Mouse (Mus musculus) midbrain, embryonic 16.5 days (tissue): ENCODE measurements around the gene Cox6b2. TPM values are rescaled to one million over a fixed set of nuclear protein-coding genes. Genes with fewer than 3 reads are reported as not detected.

Experiments used
- ATAC-seq: fragments of 200-750 bp; cut with Nextera tagmentation; 2 replicates; pipeline ENCODE4 v1.8.0; 2017; ENCODE audit warnings: moderate TSS enrichment
- H3K27ac ChIP-seq: fragments of 300-500 bp; sonication (generic); 2 replicates; pipeline ENCODE4 v1.5.1; 2014; ENCODE audit warnings: mild to moderate bottlenecking, low read length, mixed read lengths
- H3K27me3 ChIP-seq: fragments of 300-500 bp; sonication (generic); 2 replicates; pipeline ENCODE4 v1.6.1; 2014; ENCODE audit warnings: low read depth, low read length, mixed read lengths; ENCODE audit not compliant: control insufficient read depth, insufficient read depth
- H3K36me3 ChIP-seq: fragments of 300-500 bp; sonication (generic); 2 replicates; pipeline ENCODE4 v1.6.1; 2014; ENCODE audit warnings: mild to moderate bottlenecking, low read length, moderate library complexity, mixed read lengths; ENCODE audit not compliant: control insufficient read depth, insufficient read depth
- H3K4me1 ChIP-seq: fragments of 300-500 bp; sonication (generic); 2 replicates; pipeline ENCODE4 v1.6.1; 2014; ENCODE audit warnings: mild to moderate bottlenecking, low read length, mixed read lengths; ENCODE audit not compliant: control insufficient read depth, insufficient read depth
- H3K4me2 ChIP-seq: fragments of 300-500 bp; sonication (generic); 2 replicates; pipeline ENCODE4 v1.6.1; 2014; ENCODE audit warnings: mild to moderate bottlenecking, low read length, mixed read lengths
- H3K4me3 ChIP-seq: fragments of 300-500 bp; sonication (generic); 2 replicates; pipeline ENCODE4 v1.5.1; 2014; ENCODE audit warnings: low read depth, mild to moderate bottlenecking, low read length, moderate library complexity, mixed read lengths
- H3K9ac ChIP-seq: fragments of 300-500 bp; sonication (generic); 2 replicates; pipeline ENCODE4 v1.6.1; 2014; ENCODE audit warnings: low read depth, low read length, mixed read lengths
- H3K9me3 ChIP-seq: fragments of 300-500 bp; sonication (generic); replicated peaks from 2 replicates; pipeline ENCODE4 v1.6.1; 2014; ENCODE audit warnings: mild to moderate bottlenecking, low read length, mixed read lengths; ENCODE audit not compliant: control insufficient read depth, poor library complexity, severe bottlenecking
- WGBS: fragments of 180-500 bp; shearing (Covaris S2); extraction: QIAGEN DNeasy Blood & Tissue Kit; methylation state at CpG from one replicate; pipeline ENCODE4 v1.1.7; 2014; 5-methylcytosine and 5-hydroxymethylcytosine counted together
- polyA plus RNA-seq: library from polyadenylated mRNA; unstranded; fragments of >200 nt; fragmentation: Nextera tagmentation; extraction: Ambion mirVana; gene quantifications from 2 replicates; pipeline ENCODE4 v1.2.1, GENCODE M21; 2015

The Cox6b2 gene
- polyA plus RNA-seq, 1 experiment from 2014 or later, result 21.3 TPM

DNA sequence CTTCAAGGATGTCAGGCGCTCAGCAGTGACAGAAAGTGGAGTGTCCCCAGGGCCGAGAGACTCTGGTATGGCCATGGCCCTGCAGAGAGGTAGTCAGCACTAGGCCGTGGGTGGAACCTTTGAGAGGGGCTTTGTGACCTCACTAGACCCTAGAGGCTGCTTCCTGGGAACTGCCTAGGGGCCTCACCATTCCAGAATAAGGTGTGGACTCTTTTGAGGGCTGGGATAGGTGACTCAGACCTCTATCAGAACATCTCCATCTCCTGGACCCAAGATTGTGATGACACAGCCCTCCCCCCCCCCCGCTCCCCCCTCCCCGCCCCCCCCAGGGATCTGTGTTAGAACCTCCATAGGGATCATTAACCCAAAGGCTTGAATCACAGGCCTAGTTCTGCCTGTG is 18.3 kb upstream of the Cox6b2 start, which contains the start of gene Fam71e2:
Fam71e2 (minus strand) TSS at position 101 of the 400 bp plus-strand sequence.
- no peak for ATAC-seq
- no peaks in the 10 kb centered on the region for H3K4me1 ChIP-seq
- H3K36me3 ChIP-seq, result no peaks in the 10 kb centered on the region
- H3K4me3 ChIP-seq, result no peak within 1 kb of the TSS
- no peak within 1 kb of the TSS for H3K4me2 ChIP-seq
- peaks cover 8% of the 10 kb centered on the region for H3K27me3 ChIP-seq
- no peak within 1 kb of the TSS for H3K9ac ChIP-seq
- no peaks in the 10 kb centered on the region for H3K9me3 ChIP-seq
- H3K27ac ChIP-seq, result no peak within 1 kb of the TSS
- 89% methylated on average over 4 of the region's 5 CpGs for WGBS

DNA sequence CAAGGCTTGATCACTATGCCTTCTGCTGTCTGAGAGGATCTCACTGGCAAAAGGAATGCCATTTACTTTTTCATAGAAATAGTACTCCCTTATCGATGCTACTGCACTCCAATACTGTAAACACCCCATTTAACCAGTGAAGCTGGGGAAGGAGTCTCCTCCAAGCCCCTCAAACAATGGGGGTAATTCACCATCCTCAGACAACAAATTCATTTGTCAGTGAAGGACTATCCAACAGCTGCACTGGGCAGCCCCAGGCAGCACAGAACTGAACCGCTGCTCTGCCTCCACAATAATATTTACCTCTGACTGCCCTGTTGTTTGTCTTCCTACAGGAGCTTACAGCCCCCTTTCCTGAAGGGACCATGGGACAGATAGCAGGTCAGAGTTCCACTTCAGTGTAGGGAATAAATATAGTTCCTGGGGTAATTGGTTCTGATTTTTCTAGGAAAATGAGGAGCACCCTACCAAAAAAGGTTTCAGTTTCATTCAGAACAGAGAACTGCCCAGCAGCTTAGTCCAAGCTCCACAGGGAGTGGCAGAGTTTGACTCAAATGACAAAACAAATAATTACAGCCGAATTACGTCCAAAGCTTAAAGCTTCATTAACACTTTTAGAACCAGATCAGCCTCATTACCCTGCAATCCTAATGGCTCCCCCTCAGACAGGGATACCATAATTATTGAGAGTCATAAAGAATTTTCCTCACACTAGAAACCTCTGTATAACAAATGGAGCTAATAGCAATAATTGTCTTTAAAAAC is 12.2 kb upstream of the Cox6b2 start:
- WGBS, result 11% methylated on average over 4 of the region's 4 CpGs
- Histone ChIP-seq H3K27me3 (no peaks in the 10 kb centered on the region), H3K36me3 (no peaks in the 10 kb centered on the region), H3K4me1 (no peaks in the 10 kb centered on the region), H3K4me2 (no peak overlapping the region), H3K9me3 (no peaks in the 10 kb centered on the region), H3K27ac (no peak overlapping the region), H3K4me3 (no peak overlapping the region), H3K9ac (no peak overlapping the region)
- no peak for ATAC-seq

DNA sequence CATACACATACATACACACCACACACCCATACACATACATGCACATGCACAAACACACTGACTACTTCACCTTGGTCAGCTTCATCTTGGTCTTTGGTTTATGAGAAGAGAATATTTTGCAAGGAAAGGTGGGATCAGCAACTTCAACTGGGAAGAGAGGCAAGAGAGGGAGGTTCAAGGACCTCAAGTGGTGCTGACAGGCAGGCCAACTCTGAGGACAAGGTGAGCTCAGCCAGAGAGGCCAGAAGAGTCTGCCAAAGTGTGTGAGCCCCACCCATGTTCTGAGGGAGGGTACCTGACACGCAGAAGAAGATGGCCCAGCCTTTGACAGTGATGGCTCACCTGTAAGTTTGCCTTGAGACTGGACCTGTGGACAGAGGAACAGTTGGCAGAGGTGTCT is 6.8 kb upstream of the Cox6b2 start:
- no peak for ATAC-seq
- Histone ChIP-seq H3K36me3 (no peaks in the 10 kb centered on the region), H3K9me3 (no peaks in the 10 kb centered on the region), H3K4me2 (no peak overlapping the region), H3K27me3 (no peaks in the 10 kb centered on the region), H3K9ac (no peak overlapping the region), H3K4me1 (no peaks in the 10 kb centered on the region), H3K4me3 (no peak overlapping the region), H3K27ac (no peak overlapping the region)
- WGBS, result 53% methylated on average over 1 of the region's 1 CpGs

DNA sequence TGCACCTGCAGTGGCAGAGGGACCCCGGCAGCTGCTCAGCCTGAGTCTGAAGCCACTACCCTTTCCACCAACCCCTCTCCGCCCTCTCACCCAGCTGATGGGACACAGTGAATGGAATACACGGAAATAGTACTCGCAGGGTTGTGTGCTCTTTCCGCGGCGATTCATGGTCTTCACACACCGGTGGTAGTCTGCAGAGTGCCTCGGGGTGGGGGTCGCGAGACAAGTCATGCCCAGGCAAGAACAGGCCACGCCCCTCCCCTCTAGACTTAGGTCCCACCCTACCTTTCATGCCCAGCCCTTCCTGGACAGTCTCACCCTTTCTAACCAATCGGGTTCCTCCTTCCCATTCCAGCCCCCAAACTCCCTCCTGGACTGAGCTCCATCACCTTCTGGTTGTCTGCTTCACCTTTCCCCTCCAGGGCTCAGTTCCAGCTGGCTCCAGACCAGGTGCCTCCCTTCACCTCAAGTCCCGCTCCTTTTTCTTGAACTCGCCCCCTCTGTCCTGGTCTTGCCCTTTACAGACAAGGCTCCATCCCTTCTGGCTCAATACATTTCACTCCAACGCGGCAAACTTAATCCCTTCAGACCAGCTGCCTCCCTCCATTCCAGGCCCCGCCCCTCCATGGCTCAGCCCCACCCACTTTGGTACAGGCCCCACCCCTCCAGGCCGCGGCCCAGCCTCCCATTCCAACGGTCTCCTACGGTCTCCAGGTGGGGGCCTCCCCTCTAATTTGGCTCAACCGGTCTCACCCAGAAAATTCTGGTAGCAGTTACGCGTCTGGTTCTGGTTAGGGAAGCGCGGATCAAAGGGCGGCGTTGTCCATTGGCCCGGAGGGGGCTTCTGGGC is 698 bp downstream of the Cox6b2 start:
- WGBS, result 2% methylated on average over 30 of the region's 30 CpGs
- ATAC-seq, result peak; percentile 69
- Histone ChIP-seq H3K36me3 (no peaks in the 10 kb centered on the region), H3K4me3 (peak overlapping the region; percentile 40), H3K4me1 (peaks cover 15% of the 10 kb centered on the region), H3K9me3 (no peaks in the 10 kb centered on the region), H3K9ac (peak overlapping the region; percentile 49), H3K27me3 (no peaks in the 10 kb centered on the region), H3K4me2 (peak overlapping the region; percentile 73), H3K27ac (no peak overlapping the region)

DNA sequence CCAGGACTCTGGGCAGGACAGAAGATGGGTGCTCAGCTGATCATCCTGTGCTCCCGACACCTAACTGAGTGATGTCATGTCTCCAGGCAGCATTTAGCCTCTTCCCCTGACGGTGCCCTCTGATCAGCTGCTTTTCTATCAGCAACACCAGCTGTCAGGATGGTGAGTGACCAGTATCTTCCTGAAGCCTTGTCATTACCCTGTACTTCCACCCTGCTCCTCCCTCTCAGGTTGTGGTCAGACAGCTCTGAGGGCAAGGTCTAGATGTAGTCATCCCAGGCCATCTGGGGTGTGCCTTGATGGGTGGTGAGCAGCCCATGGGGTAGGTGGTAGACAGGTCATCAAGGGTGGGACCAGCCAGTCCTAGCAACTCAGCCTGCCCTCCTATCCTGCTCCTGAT is 3.7 kb downstream of the Cox6b2 start:
- 94% methylated on average over 2 of the region's 2 CpGs for WGBS

DNA sequence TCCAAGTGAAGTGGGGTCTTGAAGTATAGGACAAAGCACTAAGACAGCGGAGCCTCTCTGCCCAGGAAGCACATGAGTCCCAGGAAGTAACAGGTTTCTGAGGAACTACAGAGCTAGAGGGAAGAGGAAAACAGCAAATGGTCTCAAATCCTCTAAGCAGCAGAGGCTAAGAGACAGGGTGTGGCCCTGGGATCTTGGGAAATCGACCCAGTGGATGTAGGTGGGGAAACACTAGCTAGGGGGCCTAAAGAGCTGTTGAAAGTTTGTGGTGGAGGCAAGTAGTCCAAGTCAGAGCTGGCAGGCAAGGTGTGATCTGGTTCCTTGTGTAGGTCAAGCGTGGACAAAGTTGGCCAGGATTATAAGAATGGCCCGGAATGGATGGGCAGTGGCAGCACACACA is 4.6 kb downstream of the Cox6b2 start:
- 85% methylated on average over 4 of the region's 4 CpGs for WGBS
- no peaks in the 10 kb centered on the region for H3K9me3 ChIP-seq
- no peak overlapping the region for H3K4me3 ChIP-seq
- H3K4me1 ChIP-seq, result peaks cover 14% of the 10 kb centered on the region
- H3K9ac ChIP-seq, result no peak overlapping the region
- peaks cover 10% of the 10 kb centered on the region for H3K36me3 ChIP-seq
- no peak overlapping the region for H3K27ac ChIP-seq
- no peaks in the 10 kb centered on the region for H3K27me3 ChIP-seq
- H3K4me2 ChIP-seq, result no peak overlapping the region
- ATAC-seq, result no peak

More for the DNA sequence above, 3.7 kb downstream of the Cox6b2 start:
- no peaks in the 10 kb centered on the region for H3K27me3 ChIP-seq
- H3K4me2 ChIP-seq, result no peak overlapping the region
- H3K9me3 ChIP-seq, result no peaks in the 10 kb centered on the region
- peaks cover 15% of the 10 kb centered on the region for H3K4me1 ChIP-seq
- ATAC-seq, result no peak
- no peak overlapping the region for H3K9ac ChIP-seq
- H3K4me3 ChIP-seq, result no peak overlapping the region
- H3K36me3 ChIP-seq, result peaks cover 10% of the 10 kb centered on the region
- no peak overlapping the region for H3K27ac ChIP-seq

DNA sequence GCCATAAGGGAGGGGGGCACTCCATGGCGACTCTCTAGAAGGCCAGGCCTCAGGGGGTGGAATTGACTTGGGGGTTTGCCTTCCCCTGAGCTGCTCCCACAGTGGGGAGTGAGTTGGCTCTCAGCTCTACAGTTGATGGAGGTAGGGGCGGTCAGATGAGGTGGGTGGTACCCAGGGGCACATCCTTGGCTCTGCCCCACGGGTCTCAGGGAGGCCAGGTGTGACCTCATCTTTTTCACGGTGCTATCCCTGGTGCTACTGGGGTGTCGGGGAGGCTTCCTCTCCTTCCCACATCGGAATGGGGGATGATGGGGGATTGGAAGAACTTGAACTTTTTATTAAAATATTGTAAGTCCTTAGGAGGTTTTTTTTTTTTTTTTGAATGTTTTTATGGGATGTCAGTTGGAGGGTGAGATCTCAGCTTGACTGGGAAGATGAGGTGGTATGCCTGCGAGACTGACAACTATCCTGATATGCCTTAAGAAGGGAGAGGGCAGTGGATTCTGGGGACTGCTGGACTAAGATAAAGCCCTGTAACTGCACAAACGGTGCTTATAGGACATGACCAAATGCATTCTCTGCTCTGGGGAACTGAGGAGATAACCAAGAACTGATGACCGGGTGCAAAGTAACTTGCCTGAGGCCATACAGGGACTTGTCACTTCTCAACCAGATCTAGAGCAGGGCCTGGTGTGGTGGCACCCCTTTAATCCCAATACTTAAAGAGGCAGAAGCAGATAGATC is 5.6 kb downstream of the Cox6b2 start:
- H3K9ac ChIP-seq, result no peak overlapping the region
- no peak overlapping the region for H3K4me3 ChIP-seq
- H3K4me1 ChIP-seq, result peaks cover 10% of the 10 kb centered on the region
- peaks cover 10% of the 10 kb centered on the region for H3K36me3 ChIP-seq
- no peak overlapping the region for H3K27ac ChIP-seq
- 77% methylated on average over 9 of the region's 9 CpGs for WGBS
- H3K9me3 ChIP-seq, result no peaks in the 10 kb centered on the region
- no peaks in the 10 kb centered on the region for H3K27me3 ChIP-seq
- no peak for ATAC-seq
- no peak overlapping the region for H3K4me2 ChIP-seq

DNA sequence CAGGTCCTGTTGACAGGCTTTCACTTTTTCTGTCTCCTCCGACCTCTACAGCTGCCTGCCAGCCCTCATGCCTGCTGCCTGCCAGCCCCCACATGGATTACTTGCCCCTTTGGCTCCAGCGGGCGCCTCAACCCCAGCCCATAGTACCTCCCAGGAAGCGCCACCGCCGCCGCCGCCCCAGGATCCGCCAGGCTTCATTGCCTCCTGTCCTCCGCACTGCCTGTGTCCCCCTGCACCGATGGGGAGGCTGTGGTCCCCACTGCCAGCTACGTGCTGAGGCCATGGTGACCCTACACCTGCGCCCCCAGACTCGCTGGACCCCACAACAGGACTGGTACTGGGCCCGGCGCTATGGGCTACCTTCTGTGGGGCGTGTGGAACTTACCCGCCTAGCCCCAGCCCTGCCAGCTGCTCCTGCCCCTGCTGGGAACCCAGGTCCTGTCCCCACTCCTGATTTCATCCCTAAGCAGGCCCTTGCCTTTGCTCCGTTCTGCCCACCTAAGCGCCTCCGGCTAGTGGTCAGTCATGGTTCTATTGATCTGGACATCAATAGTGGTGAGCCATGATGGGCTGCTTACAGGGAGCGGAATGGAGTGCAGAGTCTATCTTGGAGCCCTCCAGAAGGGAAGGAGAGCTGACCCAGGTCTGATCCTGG is 6.4 kb downstream of the Cox6b2 start:
- no peaks in the 10 kb centered on the region for H3K9me3 ChIP-seq
- no peak overlapping the region for H3K27ac ChIP-seq
- H3K4me3 ChIP-seq, result no peak overlapping the region
- 0 out of 2 replicates have a peak overlapping the region, but pooled peaks have one; percentile 20 for H3K9ac ChIP-seq
- no peaks in the 10 kb centered on the region for H3K27me3 ChIP-seq
- peaks cover 10% of the 10 kb centered on the region for H3K36me3 ChIP-seq
- no peak overlapping the region for H3K4me2 ChIP-seq
- ATAC-seq, result no peak
- 84% methylated on average over 22 of the region's 22 CpGs for WGBS
- H3K4me1 ChIP-seq, result peaks cover 11% of the 10 kb centered on the region
